Mouse (Mus musculus): ENCODE measurements around the gene Rbfox3. TPM values are rescaled to one million over a fixed set of nuclear protein-coding genes. Genes with fewer than 3 reads are reported as not detected.

Gene Rbfox3
- polyA plus RNA-seq, 1 experiment from 2014 or later = 0.26 TPM

DNA sequence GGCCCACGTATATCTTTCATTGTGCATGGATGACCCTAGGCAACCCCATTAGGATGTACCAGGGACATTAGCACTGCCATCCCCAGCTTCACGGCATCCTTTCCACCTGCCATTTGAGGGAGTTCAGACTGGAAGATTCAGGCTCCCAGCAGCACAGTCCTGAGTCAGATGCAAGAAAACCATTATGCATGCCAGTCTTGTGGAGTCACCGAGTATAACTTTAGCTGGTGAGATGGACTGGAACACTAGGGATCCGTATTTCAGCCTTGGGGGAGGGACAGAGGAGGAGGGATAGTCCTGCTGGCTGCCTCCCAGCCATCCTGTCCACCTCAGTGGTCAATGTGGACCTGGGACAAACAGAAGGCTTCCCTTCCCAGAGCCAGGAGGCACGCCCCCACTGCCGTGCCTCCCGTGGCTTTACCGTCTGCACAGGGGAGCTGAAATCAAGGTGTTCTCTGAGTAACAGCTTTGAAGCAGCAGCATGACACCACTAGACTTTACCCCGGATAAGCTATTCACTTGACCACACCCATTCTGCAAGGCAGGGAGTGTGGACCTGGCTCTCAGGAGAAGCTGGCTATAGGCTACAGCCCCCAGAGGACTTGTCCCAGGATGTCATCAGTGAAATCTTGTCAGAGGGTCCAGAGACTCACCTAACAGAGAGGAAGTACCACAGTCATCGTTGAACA, 78.5 kb downstream of the Rbfox3 start:
- no peak for ATAC-seq (ENCODE audit: insufficient number of reproducible peaks, low FRiP score, low TSS enrichment, low read depth)
- Histone ChIP-seq H3K4me1 (no peaks in the 10 kb centered on the region), H3K36me3 (no peaks in the 10 kb centered on the region), H3K4me2 (no peak overlapping the region), H3K9ac (no peak overlapping the region), H3K4me3 (no peak overlapping the region), H3K9me3 (no peaks in the 10 kb centered on the region), H3K27ac (no peak overlapping the region), H3K27me3 (no peaks in the 10 kb centered on the region)
- 65% methylated on average over 10 of the region's 10 CpGs for WGBS

GRCm38 (mm10) chr11:118831730-118832129, 79.7 kb downstream of the Rbfox3 start:
- no peak overlapping the region for H3K4me3 ChIP-seq
- no peak overlapping the region for H3K27ac ChIP-seq
- no peaks in the 10 kb centered on the region for H3K27me3 ChIP-seq
- H3K4me2 ChIP-seq = no peak overlapping the region
- no peak overlapping the region for H3K9ac ChIP-seq
- H3K9me3 ChIP-seq = no peaks in the 10 kb centered on the region
- no peaks in the 10 kb centered on the region for H3K36me3 ChIP-seq
- ATAC-seq (ENCODE audit: insufficient number of reproducible peaks, low FRiP score, low TSS enrichment, low read depth) = no peak
- H3K4me1 ChIP-seq = no peaks in the 10 kb centered on the region
- 58% methylated on average over 7 of the region's 7 CpGs for WGBS

DNA sequence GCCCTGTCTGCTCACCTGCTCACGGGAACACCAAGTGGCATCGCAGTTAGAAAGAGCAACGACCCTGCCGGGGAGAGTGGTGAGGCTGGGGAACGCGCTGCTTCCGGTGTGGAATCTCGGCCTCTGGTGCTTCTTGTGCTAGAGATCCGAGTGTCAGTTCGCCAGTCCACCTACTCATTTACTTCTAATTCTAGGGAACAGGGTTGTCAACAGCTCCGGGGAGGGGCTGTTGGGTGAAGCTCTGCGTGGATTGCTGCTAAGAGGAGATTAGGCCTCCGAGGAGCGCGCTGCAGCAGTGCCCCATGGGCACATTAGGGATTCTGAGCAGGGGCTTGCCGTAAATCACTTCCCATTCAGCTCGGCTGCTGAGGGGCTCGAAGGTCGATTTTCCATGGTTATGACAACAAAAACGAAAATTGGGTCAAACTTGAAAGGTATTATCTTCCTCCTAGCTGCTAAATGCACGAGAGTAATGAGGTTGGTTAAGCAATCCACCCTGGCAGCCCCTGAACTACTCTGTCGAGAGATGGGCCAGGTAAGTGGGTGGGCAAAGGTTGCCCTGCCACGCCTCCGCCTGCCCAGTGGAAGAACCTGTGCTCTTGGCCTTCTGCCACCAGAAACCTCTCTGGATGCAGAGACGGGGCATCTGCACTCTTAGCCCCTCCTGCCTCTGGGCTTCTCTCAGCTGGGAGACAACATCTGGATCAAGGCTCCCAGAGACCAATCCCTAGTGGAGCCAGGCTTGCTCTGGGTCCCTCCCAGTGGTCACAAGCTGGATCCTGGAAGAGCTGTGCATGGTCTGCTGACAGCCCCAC, 85.9 kb downstream of the Rbfox3 start:
- Histone ChIP-seq H3K36me3 (no peaks in the 10 kb centered on the region), H3K9me3 (no peaks in the 10 kb centered on the region), H3K27ac (no peak overlapping the region), H3K4me3 (no peak overlapping the region), H3K4me2 (no peak overlapping the region), H3K27me3 (no peaks in the 10 kb centered on the region), H3K4me1 (no peaks in the 10 kb centered on the region), H3K9ac (no peak overlapping the region)
- 53% methylated on average over 25 of the region's 25 CpGs for WGBS
- ATAC-seq (ENCODE audit: insufficient number of reproducible peaks, low FRiP score, low TSS enrichment, low read depth) = no peak

DNA sequence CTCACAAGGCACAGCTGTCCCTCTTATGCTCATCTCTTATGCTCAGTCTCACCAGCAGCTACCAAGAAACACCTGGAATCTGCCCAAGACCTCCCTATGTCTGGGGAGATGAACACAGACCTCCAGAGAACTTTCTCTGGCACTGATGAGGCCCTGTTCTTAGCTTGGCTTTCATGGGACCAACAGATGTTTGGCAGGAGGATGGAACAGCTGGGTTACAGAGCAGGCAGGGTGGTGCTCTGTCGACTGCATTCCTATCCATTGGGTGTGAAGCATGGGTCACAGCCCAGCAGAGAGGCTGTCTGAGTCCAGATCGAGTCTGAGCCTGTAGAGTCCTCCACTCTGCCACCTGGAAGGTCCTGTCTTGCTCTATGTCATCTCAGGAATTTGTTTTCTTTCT, 90.0 kb downstream of the Rbfox3 start:
- no peak overlapping the region for H3K4me2 ChIP-seq
- no peak for ATAC-seq (ENCODE audit: insufficient number of reproducible peaks, low FRiP score, low TSS enrichment, low read depth)

GRCm38 (mm10) chr11:118818528-118818927, 92.9 kb downstream of the Rbfox3 start:
- no peak for ATAC-seq (ENCODE audit: insufficient number of reproducible peaks, low FRiP score, low TSS enrichment, low read depth)
- Histone ChIP-seq H3K4me1 (no peaks in the 10 kb centered on the region), H3K9me3 (no peaks in the 10 kb centered on the region), H3K4me3 (no peak overlapping the region), H3K36me3 (no peaks in the 10 kb centered on the region), H3K27me3 (no peaks in the 10 kb centered on the region), H3K4me2 (no peak overlapping the region), H3K27ac (no peak overlapping the region), H3K9ac (no peak overlapping the region)
- WGBS = 93% methylated on average over 8 of the region's 8 CpGs

More for the DNA sequence above, 90.0 kb downstream of the Rbfox3 start:
- Histone ChIP-seq H3K4me1 (no peaks in the 10 kb centered on the region), H3K9me3 (no peaks in the 10 kb centered on the region), H3K4me3 (no peak overlapping the region), H3K27ac (no peak overlapping the region), H3K9ac (no peak overlapping the region), H3K36me3 (no peaks in the 10 kb centered on the region), H3K27me3 (no peaks in the 10 kb centered on the region)
- WGBS = 38% methylated on average over 2 of the region's 2 CpGs

DNA sequence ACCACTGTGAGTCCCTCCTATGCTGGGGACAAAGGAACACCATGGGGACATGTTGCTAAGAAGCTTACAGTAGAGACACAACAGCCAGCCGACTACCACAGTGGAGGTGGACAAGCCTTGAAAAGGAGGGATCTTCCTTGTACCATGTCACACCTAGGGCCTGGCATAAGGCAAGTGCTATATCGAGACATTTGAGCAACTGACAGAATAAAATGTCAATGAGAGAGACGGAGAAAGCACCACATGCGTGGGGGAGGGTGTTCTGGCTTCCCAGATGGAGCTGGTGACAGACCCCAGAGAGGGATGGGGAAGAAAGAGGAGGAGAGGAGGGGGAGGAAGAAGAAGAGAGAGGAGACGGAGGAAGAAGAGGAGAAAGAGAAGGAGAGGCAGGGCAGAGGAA, 96.3 kb downstream of the Rbfox3 start:
- H3K36me3 ChIP-seq = no peaks in the 10 kb centered on the region
- H3K4me3 ChIP-seq = no peak overlapping the region
- H3K27ac ChIP-seq = no peak overlapping the region
- no peak overlapping the region for H3K9ac ChIP-seq
- H3K4me1 ChIP-seq = no peaks in the 10 kb centered on the region
- ATAC-seq (ENCODE audit: insufficient number of reproducible peaks, low FRiP score, low TSS enrichment, low read depth) = no peak
- no peaks in the 10 kb centered on the region for H3K27me3 ChIP-seq
- no peaks in the 10 kb centered on the region for H3K9me3 ChIP-seq
- 65% methylated on average over 5 of the region's 5 CpGs for WGBS
- no peak overlapping the region for H3K4me2 ChIP-seq

- Histone ChIP-seq H3K36me3 (no peaks in the 10 kb centered on the region), H3K4me2 (no peak overlapping the region), H3K4me1 (no peaks in the 10 kb centered on the region), H3K9ac (no peak overlapping the region), H3K4me3 (no peak overlapping the region), H3K9me3 (no peaks in the 10 kb centered on the region), H3K27me3 (no peaks in the 10 kb centered on the region; the same call in 1 of the 2 replicates), H3K27ac (no peak overlapping the region)
- ATAC-seq (ENCODE audit: insufficient number of reproducible peaks, low FRiP score, low TSS enrichment, low read depth) = no peak
- WGBS = 32% methylated on average over 11 of the region's 11 CpGs
Observed at GRCm38 (mm10) chr11:118813942-118814341, 97.5 kb downstream of the Rbfox3 start.

DNA sequence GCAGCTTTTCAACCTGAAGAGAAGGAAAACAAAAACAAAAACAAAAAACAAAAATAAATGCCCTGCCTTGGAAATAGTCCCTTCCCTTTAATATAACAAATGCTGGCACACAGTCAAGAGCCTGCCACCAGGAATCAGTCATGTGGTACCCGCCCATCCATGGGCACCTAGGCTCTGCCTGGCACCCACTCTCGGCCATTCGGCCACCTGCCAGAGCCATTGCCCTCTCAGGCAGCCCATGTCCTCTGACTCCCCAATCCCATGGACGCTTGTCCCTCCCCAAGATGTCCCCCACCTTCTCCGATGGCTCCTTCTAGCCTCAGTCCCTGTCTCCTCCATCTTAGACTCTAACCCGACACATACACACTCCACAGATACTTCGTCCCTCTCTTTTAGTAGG, 100.0 kb downstream of the Rbfox3 start:
- WGBS = 92% methylated on average over 7 of the region's 7 CpGs
- no peak for ATAC-seq (ENCODE audit: insufficient number of reproducible peaks, low FRiP score, low TSS enrichment, low read depth)
- Histone ChIP-seq H3K9ac (no peak overlapping the region), H3K4me2 (no peak overlapping the region), H3K9me3 (no peaks in the 10 kb centered on the region), H3K36me3 (no peaks in the 10 kb centered on the region), H3K4me1 (peaks cover 6% of the 10 kb centered on the region; the same call in 1 of the 2 replicates), H3K27ac (no peak overlapping the region), H3K27me3 (no peaks in the 10 kb centered on the region; the same call in 1 of the 2 replicates), H3K4me3 (no peak overlapping the region)

- no peak overlapping the region for H3K27ac ChIP-seq
- H3K27me3 ChIP-seq = no peaks in the 10 kb centered on the region; the same call in 1 of the 2 replicates
- no peaks in the 10 kb centered on the region for H3K36me3 ChIP-seq
- 28% methylated on average over 15 of the region's 15 CpGs for WGBS
- H3K9ac ChIP-seq = no peak overlapping the region
- no peak for ATAC-seq (ENCODE audit: insufficient number of reproducible peaks, low FRiP score, low TSS enrichment, low read depth)
- H3K4me3 ChIP-seq = no peak overlapping the region
- no peak overlapping the region for H3K4me2 ChIP-seq
- H3K9me3 ChIP-seq = no peaks in the 10 kb centered on the region
- H3K4me1 ChIP-seq = peaks cover 6% of the 10 kb centered on the region; the same call in 1 of the 2 replicates
Observed at GRCm38 (mm10) chr11:118807511-118807910, 103.9 kb downstream of the Rbfox3 start.

GRCm38 (mm10) chr11:118794856-118795602, 116.4 kb downstream of the Rbfox3 start:
- H3K4me3 ChIP-seq = no peak overlapping the region
- peaks cover 21% of the 10 kb centered on the region for H3K4me1 ChIP-seq
- 48% methylated on average over 8 of the region's 8 CpGs for WGBS
- H3K27me3 ChIP-seq = no peaks in the 10 kb centered on the region
- no peak overlapping the region for H3K9ac ChIP-seq
- no peak overlapping the region for H3K4me2 ChIP-seq
- H3K27ac ChIP-seq = no peak overlapping the region
- no peaks in the 10 kb centered on the region for H3K36me3 ChIP-seq
- no peak for ATAC-seq (ENCODE audit: insufficient number of reproducible peaks, low FRiP score, low TSS enrichment, low read depth)
- H3K9me3 ChIP-seq = no peaks in the 10 kb centered on the region

DNA sequence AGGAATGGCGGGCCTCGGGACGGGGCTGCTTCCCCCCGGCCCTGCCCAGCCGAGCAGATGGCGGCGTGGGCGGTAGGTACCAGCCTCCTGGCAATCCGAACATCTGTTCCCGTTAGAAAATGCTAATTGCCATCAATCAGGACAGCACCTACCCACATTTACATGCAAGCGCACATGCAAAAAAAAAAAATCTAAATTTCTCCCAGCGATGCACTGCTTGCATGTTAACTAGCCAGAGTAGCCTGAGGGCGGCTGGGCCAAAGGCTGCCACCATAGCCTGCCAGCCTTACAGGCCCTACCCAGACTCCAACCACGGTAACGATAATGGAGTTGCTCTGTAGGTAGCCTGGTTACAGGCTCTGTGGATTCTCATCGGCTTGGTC, 117.8 kb downstream of the Rbfox3 start:
- no peaks in the 10 kb centered on the region for H3K9me3 ChIP-seq
- H3K27ac ChIP-seq = no peak overlapping the region
- no peak overlapping the region for H3K9ac ChIP-seq
- H3K4me2 ChIP-seq = no peak overlapping the region
- WGBS = 38% methylated on average over 16 of the region's 16 CpGs
- H3K36me3 ChIP-seq = no peaks in the 10 kb centered on the region
- ATAC-seq (ENCODE audit: insufficient number of reproducible peaks, low FRiP score, low TSS enrichment, low read depth) = no peak
- H3K27me3 ChIP-seq = no peaks in the 10 kb centered on the region
- H3K4me1 ChIP-seq = peaks cover 21% of the 10 kb centered on the region
- H3K4me3 ChIP-seq = no peak overlapping the region
